In the genomic region with DNA sequence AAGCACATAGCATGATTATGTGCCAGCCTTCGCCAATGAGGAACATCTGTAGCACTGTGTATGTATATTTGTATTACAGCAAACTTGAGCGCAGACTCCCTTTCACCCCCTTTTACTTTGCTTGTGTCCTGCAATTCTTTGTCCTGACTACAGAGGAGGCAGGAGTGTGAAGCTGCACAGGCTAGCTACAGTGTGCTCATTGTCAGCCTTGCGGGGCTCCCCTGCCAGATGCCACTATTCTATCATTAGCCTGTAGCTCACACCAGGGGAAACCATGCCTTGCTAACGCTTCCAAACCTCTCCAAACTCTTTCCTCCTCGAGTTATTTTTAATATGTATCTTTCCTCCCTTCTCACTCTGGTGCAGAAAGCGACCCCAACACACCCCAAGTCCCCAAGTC, we compare ENCODE assay signal across 11 mouse cellular contexts.
DNase-seq lines count a peak whose midpoint lies in the region; ATAC-seq and TF ChIP-seq lines count a peak whose summit lies in the region.
"Had no signal": no experiment of that assay in that cellular context is flagged by ENCODE, and none has a peak within 500 bp of the region (broad histone marks: within the 10 kb centered on the region; RNA-seq: fewer than 3 reads in every experiment).

No protein-coding gene starts in this region.

- no peak overlapping the region for H3K4me2 ChIP-seq in midbrain, postnatal 0 days (ENCODE audit: low read depth, low read length, poor library complexity, severe bottlenecking)
- H3K4me2 ChIP-seq: heart, embryonic 13.5 days had no signal

- 44% methylated on average over 6 of the region's 6 CpGs for WGBS in hindbrain, embryonic 10.5 days
- WGBS in midbrain, postnatal 0 days, result 38% methylated on average over 6 of the region's 6 CpGs

- H3K9me3 ChIP-seq in hindbrain, embryonic 10.5 days, result no peaks in the 10 kb centered on the region
- H3K9me3 ChIP-seq in midbrain, postnatal 0 days (ENCODE audit: low read length), result no peaks in the 10 kb centered on the region
- H3K9me3 ChIP-seq: heart, embryonic 13.5 days had no signal

- DNase-seq in heart, adult 11 months, result peak; percentile 90
- DNase-seq in heart, postnatal 25 days (ENCODE audit: low spot score), result no peak
- DNase-seq in cerebellum, postnatal 36 days, result peak; percentile 60 to 62
- peak; percentile 45 for DNase-seq in hindbrain, embryonic 10.5 days (ENCODE audit: low spot score)
- DNase-seq in midbrain, postnatal 0 days (ENCODE audit: low spot score), result peak; percentile 75
- no peak for DNase-seq in urinary bladder, postnatal 25 days (ENCODE audit: low spot score)
- DNase-seq in urinary bladder, postnatal 10 days (ENCODE audit: low spot score), result no peak
- no peak for DNase-seq in testis, postnatal 10 days (ENCODE audit: low spot score)
- DNase-seq: liver had no signal

- peaks cover 23% of the 10 kb centered on the region for H3K4me1 ChIP-seq in hindbrain, embryonic 10.5 days (replicated peaks)
- no peaks in the 10 kb centered on the region; the same call in 1 of the 2 replicates for H3K4me1 ChIP-seq in midbrain, postnatal 0 days (ENCODE audit: insufficient read depth, low read length)

- intact Hi-C loops in heart, postnatal 25 days (cut with DNase I), result loop anchor here (10.0 kb wide), 1 partner anchor 736 kb away; no protein-coding TSS in a partner anchor

- H3K9ac ChIP-seq in midbrain, postnatal 0 days (replicated peaks; ENCODE audit: low read length, poor library complexity, severe bottlenecking), result no peak overlapping the region
- H3K9ac ChIP-seq: heart, embryonic 13.5 days had no signal

- no peaks in the 10 kb centered on the region for H3K27me3 ChIP-seq in hindbrain, embryonic 10.5 days (ENCODE audit: insufficient read depth, poor library complexity, severe bottlenecking)
- no peaks in the 10 kb centered on the region for H3K27me3 ChIP-seq in midbrain, postnatal 0 days (ENCODE audit: insufficient read depth, low read length)
- H3K27me3 ChIP-seq: heart, embryonic 13.5 days had no signal

- H3K4me3 ChIP-seq in hindbrain, embryonic 10.5 days, result no peak overlapping the region
- H3K4me3 ChIP-seq in midbrain, postnatal 0 days (ENCODE audit: low read depth, low read length), result no peak overlapping the region
- H3K4me3 ChIP-seq: heart, embryonic 13.5 days had no signal

- no peaks in the 10 kb centered on the region for H3K36me3 ChIP-seq in hindbrain, embryonic 10.5 days
- H3K36me3 ChIP-seq in midbrain, postnatal 0 days (ENCODE audit: insufficient read depth, low read length), result no peaks in the 10 kb centered on the region
- H3K36me3 ChIP-seq: heart, embryonic 13.5 days had no signal

- ATAC-seq in midbrain, postnatal 0 days (ENCODE audit: low FRiP score), result peak; percentile 74
- ATAC-seq: CD4-positive, CD25-positive, alpha-beta regulatory T cell, adult 4 months had no signal

- peak; percentile 58 for TF ChIP-seq CTCF in midbrain, postnatal 0 days (IDR thresholded peaks at IDR 0.05)

- peak overlapping the region; percentile 76 for H3K27ac ChIP-seq in hindbrain, embryonic 10.5 days
- H3K27ac ChIP-seq in midbrain, postnatal 0 days (ENCODE audit: low read depth, low read length), result no peak overlapping the region

Comparison
In these comparisons a context has a peak if more than half of its experiments do, and no peak if none do; other contexts are left out.
1. DNase-seq: peak in heart, adult 11 months (single experiment), cerebellum, postnatal 36 days (2 of 2), hindbrain, embryonic 10.5 days (single experiment) and midbrain, postnatal 0 days (single experiment); none in heart, postnatal 25 days (single experiment), urinary bladder, postnatal 25 days (single experiment), urinary bladder, postnatal 10 days (single experiment) and testis, postnatal 10 days (single experiment).